Mouse (Mus musculus) ES-Bruce4 (cell line): ENCODE results near the gene Wars. TPM values are rescaled to one million over a fixed set of nuclear protein-coding genes. Genes with fewer than 3 reads are reported as not detected.

Experiments used
- H3K27ac ChIP-seq: 2 replicates; pipeline ENCODE4 v1.5.1; 2012; ENCODE audit warnings: low read length, inconsistent platforms; ENCODE audit not compliant: insufficient read depth
- H3K27me3 ChIP-seq: 2 replicates; pipeline ENCODE4 v1.6.1; 2012; ENCODE audit warnings: mild to moderate bottlenecking, low read length, inconsistent platforms; ENCODE audit not compliant: control insufficient read depth, poor library complexity, insufficient read depth, severe bottlenecking
- H3K36me3 ChIP-seq: 2 replicates; pipeline ENCODE4 v1.6.1; 2012; ENCODE audit warnings: inconsistent platforms, mild to moderate bottlenecking, low read length, moderate library complexity; ENCODE audit not compliant: control insufficient read depth, poor library complexity, insufficient read depth, severe bottlenecking
- H3K4me1 ChIP-seq: one replicate; pipeline ENCODE4 v1.8.1; 2011; ENCODE audit warnings: low read length; ENCODE audit not compliant: control insufficient read depth, insufficient read depth
- H3K4me3 ChIP-seq: 2 replicates; pipeline ENCODE4 v1.5.1; 2011; ENCODE audit warnings: low read depth, mild to moderate bottlenecking, low read length
- H3K9ac ChIP-seq: 2 replicates; pipeline ENCODE4 v1.6.1; 2012; ENCODE audit warnings: low read depth, mild to moderate bottlenecking, inconsistent platforms; ENCODE audit not compliant: poor library complexity, severe bottlenecking
- H3K9me3 ChIP-seq: replicated peaks from 2 replicates; pipeline ENCODE4 v1.6.1; 2012; ENCODE audit warnings: mild to moderate bottlenecking, low read length, inconsistent platforms; ENCODE audit not compliant: control insufficient read depth, poor library complexity, insufficient read depth, severe bottlenecking
- CTCF ChIP-seq: IDR thresholded peaks from one replicate; pipeline ENCODE4 v1.8.1; 2011; ENCODE audit warnings: low read depth, low read length
- EP300 ChIP-seq: IDR thresholded peaks from 2 replicates; pipeline ENCODE4 v1.6.1; 2011; ENCODE audit warnings: low read depth, low read length; ENCODE audit not compliant: insufficient read depth
- POLR2A ChIP-seq: IDR thresholded peaks from one replicate; pipeline ENCODE4 v1.8.1; 2011; ENCODE audit warnings: low read length; ENCODE audit not compliant: insufficient read depth
- polyA plus RNA-seq: library from polyadenylated mRNA; stranded (reverse); fragments of >200 nt; gene quantifications from 2 replicates; pipeline ENCODE4 v1.2.4, GENCODE M21; 2011; ENCODE audit warnings: low read depth; ENCODE audit not compliant: missing spikeins, insufficient read depth, insufficient read length

Wars gene
- polyA plus RNA-seq, 1 experiment: 68.0 TPM

DNA sequence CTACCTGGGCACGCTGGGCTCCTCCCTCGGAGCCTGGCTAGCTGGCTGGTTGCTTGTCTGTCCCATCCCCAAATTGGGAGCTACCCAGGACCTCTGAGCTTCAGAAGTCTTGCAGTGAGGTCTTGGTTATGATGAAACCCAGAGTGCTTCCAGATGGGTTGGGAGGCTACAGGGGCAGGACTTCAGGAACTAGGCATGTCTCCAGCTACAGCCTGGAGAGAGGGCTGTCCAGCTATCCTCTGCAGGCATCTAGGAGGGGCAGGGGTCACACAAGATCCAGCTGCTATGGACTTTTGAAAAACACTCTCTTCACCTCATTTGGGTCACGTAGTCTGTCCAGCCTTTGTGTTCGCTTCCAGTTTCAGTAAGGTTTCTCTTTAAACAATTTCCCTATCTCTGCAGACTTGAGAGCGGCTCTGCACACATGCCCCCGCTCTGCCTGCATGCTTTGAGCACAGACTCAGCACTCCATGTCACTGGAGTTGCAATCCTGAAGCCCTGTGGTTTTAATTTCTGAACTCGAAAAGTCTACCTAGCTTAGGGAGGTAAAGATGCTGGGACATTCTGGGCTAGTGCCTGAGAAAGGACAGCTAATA, 36.3 kb downstream of the Wars start:
- Histone ChIP-seq H3K4me3 (no peak overlapping the region), H3K9me3 (no peaks in the 10 kb centered on the region), H3K9ac (no peak overlapping the region), H3K27me3 (no peaks in the 10 kb centered on the region), H3K4me1 (no peaks in the 10 kb centered on the region), H3K27ac (no peak overlapping the region), H3K36me3 (no peaks in the 10 kb centered on the region; the same call in 1 of the 2 replicates)
- TF ChIP-seq EP300: no peak
- no peak for TF ChIP-seq CTCF
- TF ChIP-seq POLR2A: no peak

GRCm38 (mm10) chr12:108857109-108857508, 36.9 kb downstream of the Wars start:
- Histone ChIP-seq H3K4me1 (no peaks in the 10 kb centered on the region), H3K27me3 (no peaks in the 10 kb centered on the region), H3K36me3 (no peaks in the 10 kb centered on the region; the same call in 1 of the 2 replicates), H3K27ac (no peak overlapping the region), H3K4me3 (no peak overlapping the region), H3K9ac (no peak overlapping the region), H3K9me3 (no peaks in the 10 kb centered on the region)
- TF ChIP-seq POLR2A: no peak
- no peak for TF ChIP-seq CTCF
- TF ChIP-seq EP300: no peak

GRCm38 (mm10) chr12:108856186-108856585, 37.8 kb downstream of the Wars start:
- no peaks in the 10 kb centered on the region for H3K4me1 ChIP-seq
- no peak overlapping the region for H3K4me3 ChIP-seq
- H3K27ac ChIP-seq: no peak overlapping the region
- H3K9ac ChIP-seq: no peak overlapping the region
- TF ChIP-seq EP300 (no peak), POLR2A (no peak), CTCF (no peak)
- H3K9me3 ChIP-seq: no peaks in the 10 kb centered on the region
- H3K27me3 ChIP-seq: no peaks in the 10 kb centered on the region
- H3K36me3 ChIP-seq: no peaks in the 10 kb centered on the region; the same call in 1 of the 2 replicates

DNA sequence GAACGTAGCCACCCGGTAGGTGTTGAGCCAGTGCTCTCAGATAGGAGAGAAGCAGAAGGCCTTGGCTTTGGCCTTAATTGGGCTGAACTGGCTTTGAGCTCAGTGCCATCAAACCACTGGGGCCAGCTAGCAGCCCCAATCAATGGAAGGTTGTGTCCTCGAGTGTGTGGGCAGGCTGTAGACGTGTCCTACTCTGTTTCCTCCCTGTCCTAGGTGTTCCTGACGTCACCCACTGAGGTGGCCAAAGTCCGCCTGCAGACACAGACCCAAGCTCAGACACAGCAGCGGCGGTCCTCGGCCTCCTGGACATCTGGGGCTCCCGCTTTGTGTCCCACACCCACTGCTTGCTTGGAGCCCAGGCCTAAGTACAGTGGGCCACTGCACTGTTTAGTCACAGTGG, 38.9 kb downstream of the Wars start:
- no peak overlapping the region for H3K27ac ChIP-seq
- H3K36me3 ChIP-seq: no peaks in the 10 kb centered on the region
- no peaks in the 10 kb centered on the region for H3K4me1 ChIP-seq
- H3K27me3 ChIP-seq: no peaks in the 10 kb centered on the region
- H3K9ac ChIP-seq: no peak overlapping the region
- TF ChIP-seq CTCF (no peak), POLR2A (no peak), EP300 (no peak)
- no peaks in the 10 kb centered on the region for H3K9me3 ChIP-seq
- H3K4me3 ChIP-seq: no peak overlapping the region

GRCm38 (mm10) chr12:108852822-108853221, 41.2 kb downstream of the Wars start:
- TF ChIP-seq CTCF (no peak), EP300 (no peak), POLR2A (no peak)
- Histone ChIP-seq H3K4me1 (no peaks in the 10 kb centered on the region), H3K36me3 (no peaks in the 10 kb centered on the region), H3K9me3 (no peaks in the 10 kb centered on the region), H3K27ac (no peak overlapping the region), H3K9ac (no peak overlapping the region), H3K4me3 (no peak overlapping the region), H3K27me3 (no peaks in the 10 kb centered on the region)

DNA sequence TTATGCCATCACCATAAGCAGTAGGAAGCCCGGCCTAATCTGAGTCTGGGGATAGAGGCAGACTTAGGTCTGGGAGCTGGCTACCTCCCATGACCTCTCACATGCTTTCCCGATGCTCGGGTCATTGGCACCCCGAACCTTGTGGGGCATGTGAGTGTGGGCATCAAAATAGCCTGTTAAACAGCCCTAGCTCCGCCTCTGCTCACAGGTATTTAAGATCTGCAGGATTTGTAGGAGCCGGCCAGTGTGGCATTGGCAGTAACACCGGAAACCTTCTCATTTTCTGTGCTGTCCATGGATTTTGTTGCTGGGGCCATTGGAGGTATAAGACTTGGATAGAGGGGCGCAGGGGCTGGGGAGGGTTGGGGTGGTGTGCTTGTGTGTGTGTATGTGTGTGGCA, 43.1 kb downstream of the Wars start:
- no peaks in the 10 kb centered on the region for H3K36me3 ChIP-seq
- no peaks in the 10 kb centered on the region for H3K4me1 ChIP-seq
- H3K27me3 ChIP-seq: no peaks in the 10 kb centered on the region
- H3K9ac ChIP-seq: no peak overlapping the region
- no peak overlapping the region for H3K27ac ChIP-seq
- H3K4me3 ChIP-seq: no peak overlapping the region
- no peaks in the 10 kb centered on the region for H3K9me3 ChIP-seq
- TF ChIP-seq CTCF (no peak), EP300 (no peak), POLR2A (no peak)
